Mouse (Mus musculus) embryo, embryonic 10 days (tissue): ENCODE measurements at regions not wholly inside any gene's neighbourhood (a gene's known extent, or its start where the extent isn't known, plus 50 kb on each side); places are given as distances from the start of the nearest gene placed in this dataset.

ENCODE experiments used
- DNase-seq: peaks from one replicate; pipeline ENCODE4 v3.0.0-alpha.2; 2015; ENCODE audit warnings: low spot score

GRCm38 (mm10) chr14:94860191-94860590 is 969.7 kb upstream of the Pcdh9 start:
- DNase-seq, result no peak

GRCm38 (mm10) chr14:94869011-94869410 is 978.5 kb upstream of the Pcdh9 start:
- DNase-seq, result no peak

- no peak for DNase-seq
Measured at GRCm38 (mm10) chr14:94886054-94886453, 995.0 kb upstream of the 4921530L21Rik start.

- no peak for DNase-seq
Measured at GRCm38 (mm10) chr14:94895261-94895769, 985.7 kb upstream of the 4921530L21Rik start.

GRCm38 (mm10) chr14:94898667-94899281 is 982.3 kb upstream of the 4921530L21Rik start:
- peak; percentile 26 for DNase-seq

GRCm38 (mm10) chr14:94912326-94912725 is 968.7 kb upstream of the 4921530L21Rik start:
- no peak for DNase-seq

- DNase-seq, result no peak
Measured at GRCm38 (mm10) chr14:94941416-94941815, 939.6 kb upstream of the 4921530L21Rik start.
